Mouse (Mus musculus) cortical plate, adult 2 months (tissue): Measurements from ENCODE around the gene Fcamr.

Experiments
- CTCF ChIP-seq: fragments of 200-500 bp; IDR thresholded peaks from 2 replicates; pipeline ENCODE4 v1.5.1; 2011; ENCODE audit warnings: mild to moderate bottlenecking, control low read depth, low read length; ENCODE audit not compliant: insufficient read depth; ENCODE audit errors: extremely low read depth
- POLR2A ChIP-seq: fragments of 200-500 bp; IDR thresholded peaks from 2 replicates; pipeline ENCODE4 v1.6.1; 2011; ENCODE audit warnings: mild to moderate bottlenecking, low read length, control low read depth; ENCODE audit not compliant: insufficient read depth; ENCODE audit errors: extremely low read depth

DNA sequence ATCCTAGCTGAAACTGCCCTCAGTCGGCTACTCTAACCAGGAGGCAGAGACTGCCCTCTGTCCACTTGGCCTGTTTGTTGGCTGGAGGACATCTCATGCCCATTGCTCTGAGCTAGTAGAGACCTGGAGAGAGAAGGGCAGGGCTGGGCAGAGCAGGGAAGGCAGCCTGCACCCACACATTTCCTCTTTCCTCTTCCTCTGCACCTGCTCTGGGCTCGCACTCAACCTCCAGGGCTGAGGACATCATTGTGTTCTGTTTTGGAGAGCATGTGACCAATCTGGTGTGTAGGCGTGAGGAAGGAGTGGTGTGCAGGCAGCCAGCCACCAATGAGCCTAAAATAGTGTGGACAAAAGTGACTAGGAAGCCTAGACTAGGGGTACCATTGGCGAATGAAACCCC lies 63.5 kb downstream of the Fcamr start:
- TF ChIP-seq CTCF (no peak), POLR2A (no peak)
